Mouse (Mus musculus) limb, embryonic 12.5 days (tissue): ENCODE measurements around the gene Itpr1. TPM values are rescaled to one million over a fixed set of nuclear protein-coding genes. Genes with fewer than 3 reads are reported as not detected.

Experiments used
- ATAC-seq: fragments of 200-750 bp; cut with Nextera tagmentation; 2 replicates; pipeline ENCODE4 v1.8.0; 2017; ENCODE audit warnings: low read depth, moderate TSS enrichment; ENCODE audit not compliant: insufficient number of reproducible peaks, insufficient read depth, low FRiP score, low TSS enrichment
- H3K27ac ChIP-seq: fragments of 300-500 bp; sonication (generic); 2 replicates; pipeline ENCODE4 v1.5.1; 2016; ENCODE audit warnings: mild to moderate bottlenecking, moderate library complexity
- H3K27me3 ChIP-seq: fragments of 300-500 bp; sonication (generic); 2 replicates; pipeline ENCODE4 v1.6.1; 2016; ENCODE audit warnings: mild to moderate bottlenecking, moderate library complexity
- H3K36me3 ChIP-seq: fragments of 300-500 bp; sonication (generic); 2 replicates; pipeline ENCODE4 v1.6.1; 2016; ENCODE audit warnings: mild to moderate bottlenecking, moderate library complexity
- H3K4me1 ChIP-seq: fragments of 300-500 bp; sonication (generic); replicated peaks from 2 replicates; pipeline ENCODE4 v1.6.1; 2016
- H3K4me2 ChIP-seq: fragments of 300-500 bp; sonication (generic); 2 replicates; pipeline ENCODE4 v1.6.1; 2016; ENCODE audit warnings: mild to moderate bottlenecking, moderate library complexity
- H3K4me3 ChIP-seq: fragments of 300-500 bp; sonication (generic); replicated peaks from 2 replicates; pipeline ENCODE4 v1.5.1; 2016; ENCODE audit warnings: mild to moderate bottlenecking
- H3K9ac ChIP-seq: fragments of 300-500 bp; sonication (generic); replicated peaks from 2 replicates; pipeline ENCODE4 v1.6.1; 2016; ENCODE audit warnings: mild to moderate bottlenecking, moderate library complexity
- H3K9me3 ChIP-seq: fragments of 300-500 bp; sonication (generic); 2 replicates; pipeline ENCODE4 v1.6.1; 2016; ENCODE audit warnings: mild to moderate bottlenecking, moderate library complexity
- WGBS: fragments of 180-500 bp; shearing (Covaris S2); methylation state at CpG from one replicate; pipeline ENCODE4 v1.1.7; 2016; 5-methylcytosine and 5-hydroxymethylcytosine counted together
- polyA plus RNA-seq: library from polyadenylated mRNA; unstranded; fragments of >200 nt; fragmentation: Nextera tagmentation; extraction: Ambion mirVana; gene quantifications from 2 replicates; pipeline ENCODE4 v1.2.1, GENCODE M21; 2016

Itpr1 gene
- polyA plus RNA-seq, 1 experiment from 2014 or later, result 10.4 TPM

- no peak for ATAC-seq
- WGBS, result 89% methylated on average over 5 of the region's 5 CpGs
- Histone ChIP-seq H3K4me1 (no peaks in the 10 kb centered on the region), H3K27me3 (no peaks in the 10 kb centered on the region), H3K27ac (no peak overlapping the region), H3K36me3 (0 out of 2 replicates have a peak, but pooled peaks cover 6% of the 10 kb centered on the region), H3K4me2 (no peak overlapping the region), H3K9ac (no peak overlapping the region), H3K4me3 (no peak overlapping the region), H3K9me3 (no peaks in the 10 kb centered on the region)
These were observed 290.8 kb downstream of the Itpr1 start for GRCm38 (mm10) chr6:108503651-108504050.

GRCm38 (mm10) chr6:108504717-108505116 is 291.8 kb downstream of the Itpr1 start:
- no peak overlapping the region for H3K4me3 ChIP-seq
- no peak overlapping the region for H3K4me2 ChIP-seq
- 0 out of 2 replicates have a peak, but pooled peaks cover 9% of the 10 kb centered on the region for H3K36me3 ChIP-seq
- no peak overlapping the region for H3K9ac ChIP-seq
- H3K27me3 ChIP-seq, result no peaks in the 10 kb centered on the region
- no peaks in the 10 kb centered on the region for H3K4me1 ChIP-seq
- H3K27ac ChIP-seq, result no peak overlapping the region
- ATAC-seq, result no peak
- 87% methylated on average over 7 of the region's 7 CpGs for WGBS
- no peaks in the 10 kb centered on the region for H3K9me3 ChIP-seq

GRCm38 (mm10) chr6:108506161-108506560 is 293.3 kb downstream of the Itpr1 start:
- Histone ChIP-seq H3K4me2 (no peak overlapping the region), H3K4me3 (no peak overlapping the region), H3K9me3 (no peaks in the 10 kb centered on the region), H3K27ac (no peak overlapping the region), H3K36me3 (0 out of 2 replicates have a peak, but pooled peaks cover 9% of the 10 kb centered on the region), H3K4me1 (no peaks in the 10 kb centered on the region), H3K27me3 (no peaks in the 10 kb centered on the region), H3K9ac (no peak overlapping the region)
- 93% methylated on average over 3 of the region's 3 CpGs for WGBS
- ATAC-seq, result no peak

GRCm38 (mm10) chr6:108507337-108507736 is 294.4 kb downstream of the Itpr1 start:
- WGBS, result 95% methylated on average over 3 of the region's 3 CpGs
- no peak for ATAC-seq
- H3K4me3 ChIP-seq, result no peak overlapping the region
- no peak overlapping the region for H3K4me2 ChIP-seq
- no peaks in the 10 kb centered on the region for H3K27me3 ChIP-seq
- no peaks in the 10 kb centered on the region for H3K4me1 ChIP-seq
- no peaks in the 10 kb centered on the region for H3K9me3 ChIP-seq
- no peak overlapping the region for H3K9ac ChIP-seq
- H3K27ac ChIP-seq, result no peak overlapping the region
- H3K36me3 ChIP-seq, result 0 out of 2 replicates have a peak, but pooled peaks cover 9% of the 10 kb centered on the region

- Histone ChIP-seq H3K9ac (no peak overlapping the region), H3K36me3 (0 out of 2 replicates have a peak, but pooled peaks cover 9% of the 10 kb centered on the region), H3K4me2 (no peak overlapping the region), H3K27me3 (no peaks in the 10 kb centered on the region), H3K4me3 (no peak overlapping the region), H3K27ac (no peak overlapping the region), H3K4me1 (no peaks in the 10 kb centered on the region), H3K9me3 (no peaks in the 10 kb centered on the region)
- ATAC-seq, result no peak
- 72% methylated on average over 2 of the region's 2 CpGs for WGBS
These were observed 296.4 kb downstream of the Itpr1 start for GRCm38 (mm10) chr6:108509320-108509719.

- Histone ChIP-seq H3K4me2 (no peak overlapping the region), H3K9me3 (no peaks in the 10 kb centered on the region), H3K27me3 (no peaks in the 10 kb centered on the region), H3K27ac (no peak overlapping the region), H3K4me1 (no peaks in the 10 kb centered on the region), H3K4me3 (no peak overlapping the region), H3K36me3 (0 out of 2 replicates have a peak, but pooled peaks cover 9% of the 10 kb centered on the region), H3K9ac (no peak overlapping the region)
- ATAC-seq, result no peak
- WGBS, result 77% methylated on average over 9 of the region's 9 CpGs
These were observed 297.2 kb downstream of the Itpr1 start for GRCm38 (mm10) chr6:108510101-108510500.

GRCm38 (mm10) chr6:108512097-108512496 is 299.2 kb downstream of the Itpr1 start:
- H3K9me3 ChIP-seq, result no peaks in the 10 kb centered on the region
- 0 out of 2 replicates have a peak, but pooled peaks cover 3% of the 10 kb centered on the region for H3K36me3 ChIP-seq
- WGBS, result 65% methylated on average over 3 of the region's 3 CpGs
- no peaks in the 10 kb centered on the region for H3K27me3 ChIP-seq
- H3K4me1 ChIP-seq, result no peaks in the 10 kb centered on the region
- no peak overlapping the region for H3K4me3 ChIP-seq
- ATAC-seq, result no peak
- no peak overlapping the region for H3K9ac ChIP-seq
- no peak overlapping the region for H3K27ac ChIP-seq
- H3K4me2 ChIP-seq, result no peak overlapping the region

- Histone ChIP-seq H3K9ac (no peak overlapping the region), H3K4me2 (no peak overlapping the region), H3K27me3 (no peaks in the 10 kb centered on the region), H3K27ac (no peak overlapping the region), H3K9me3 (no peaks in the 10 kb centered on the region), H3K4me3 (no peak overlapping the region), H3K36me3 (0 out of 2 replicates have a peak, but pooled peaks cover 3% of the 10 kb centered on the region), H3K4me1 (no peaks in the 10 kb centered on the region)
- ATAC-seq, result no peak
- 87% methylated on average over 9 of the region's 9 CpGs for WGBS
These were observed 300.1 kb downstream of the Itpr1 start for GRCm38 (mm10) chr6:108512994-108513393.

GRCm38 (mm10) chr6:108516248-108516647 is 303.4 kb downstream of the Itpr1 start:
- no peak overlapping the region for H3K4me2 ChIP-seq
- peaks cover 7% of the 10 kb centered on the region for H3K4me1 ChIP-seq
- no peak overlapping the region for H3K9ac ChIP-seq
- no peaks in the 10 kb centered on the region for H3K27me3 ChIP-seq
- WGBS, result 74% methylated on average over 1 of the region's 1 CpGs
- H3K4me3 ChIP-seq, result no peak overlapping the region
- ATAC-seq, result no peak
- peaks cover 6% of the 10 kb centered on the region; the same call in 1 of the 2 replicates for H3K36me3 ChIP-seq
- no peaks in the 10 kb centered on the region for H3K9me3 ChIP-seq
- H3K27ac ChIP-seq, result no peak overlapping the region

GRCm38 (mm10) chr6:108517241-108517981 is 304.5 kb downstream of the Itpr1 start:
- Histone ChIP-seq H3K9me3 (no peaks in the 10 kb centered on the region), H3K4me1 (peaks cover 7% of the 10 kb centered on the region), H3K27ac (no peak overlapping the region), H3K4me2 (no peak overlapping the region), H3K36me3 (peaks cover 6% of the 10 kb centered on the region; the same call in 1 of the 2 replicates), H3K9ac (no peak overlapping the region), H3K4me3 (no peak overlapping the region), H3K27me3 (no peaks in the 10 kb centered on the region)
- 81% methylated on average over 12 of the region's 12 CpGs for WGBS
- no peak for ATAC-seq

- ATAC-seq, result no peak
- Histone ChIP-seq H3K4me2 (no peak overlapping the region), H3K36me3 (peaks cover 7% of the 10 kb centered on the region; the same call in 1 of the 2 replicates), H3K27ac (no peak overlapping the region), H3K27me3 (no peaks in the 10 kb centered on the region), H3K9me3 (no peaks in the 10 kb centered on the region), H3K4me3 (no peak overlapping the region), H3K4me1 (peaks cover 7% of the 10 kb centered on the region), H3K9ac (no peak overlapping the region)
- whole genome bisulfite sequencing, result 92% methylated on average over 1 of the region's 1 CpGs
These were observed 305.1 kb downstream of the Itpr1 start for GRCm38 (mm10) chr6:108517986-108518385.
